Mouse (Mus musculus): ENCODE results near the gene Ikbkg. TPM values are rescaled to one million over a fixed set of nuclear protein-coding genes. Genes with fewer than 3 reads are reported as not detected.
A peak's percentile ranks its signal among the peaks of the same experiment; 100 is the strongest.
"Not testable (repeated sequence)": the region's sequence is repeated elsewhere in the genome, so short reads cannot be mapped to it uniquely, and the experiment has no call there.

The Ikbkg gene
- polyA plus RNA-seq (2012; ENCODE audit: insufficient read depth, low replicate concordance): 16.4 and 19.2 TPM in 2 replicates

DNA sequence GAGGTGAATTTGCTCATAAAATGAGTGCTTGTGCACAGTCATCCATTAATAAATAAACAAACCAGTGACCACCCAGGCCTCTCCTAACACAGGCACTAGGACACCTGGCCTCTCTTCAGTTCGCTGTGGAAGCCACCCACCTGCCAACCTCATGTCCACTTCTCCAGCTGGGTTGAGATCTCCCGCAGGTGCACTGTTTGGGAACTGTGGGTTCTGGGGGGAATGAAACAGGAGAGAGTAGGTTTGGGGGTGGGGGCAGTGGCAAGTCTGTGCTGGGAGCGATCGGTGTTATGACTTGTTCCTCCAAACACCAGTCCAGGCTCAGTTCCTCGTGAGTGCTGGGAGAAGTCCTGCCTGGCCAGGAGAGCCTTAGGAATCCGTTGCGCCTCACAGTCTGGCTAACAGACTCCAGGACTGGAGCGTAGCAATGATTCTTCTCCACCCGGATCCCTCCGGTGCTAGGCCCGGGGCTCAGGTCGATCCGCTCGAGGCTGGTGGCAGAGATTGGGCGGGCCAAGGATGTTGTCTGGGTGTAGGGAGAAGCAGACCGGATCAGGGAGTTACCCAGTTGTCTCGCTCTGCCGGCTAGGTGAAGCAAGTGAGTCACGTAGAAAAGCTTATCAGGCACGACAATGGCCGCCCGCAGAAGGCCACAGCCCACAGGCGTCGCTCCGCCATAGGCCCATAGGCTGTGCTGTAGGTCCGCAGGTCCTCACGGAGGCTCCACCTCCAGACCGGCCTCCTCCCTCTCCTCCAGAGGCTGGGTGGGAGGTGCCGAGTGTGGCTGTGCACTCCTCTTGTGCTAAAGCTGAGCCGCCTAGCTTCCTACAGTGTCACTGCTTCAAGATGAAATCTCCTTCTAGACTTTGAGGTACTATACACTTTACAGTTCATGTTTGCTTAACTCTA, at the start of gene Ikbkg, which contains the start of gene Fam3a:
TSS of gene Ikbkg (plus strand) at position 756 of the 909 bp plus-strand sequence.
TSS of gene Fam3a (minus strand) at position 738 of the 909 bp plus-strand sequence.
- H3K4me3 ChIP-seq (replicated peaks): peak within 1 kb of the TSS; percentile 94
- peaks cover 23% of the 10 kb centered on the region for H3K36me3 ChIP-seq (replicated peaks; ENCODE audit: low read length)
- peaks cover 11% of the 10 kb centered on the region for H3K4me1 ChIP-seq
- peaks cover 12% of the 10 kb centered on the region for H3K9me3 ChIP-seq
- no peak for TF ChIP-seq GATA1 (IDR thresholded peaks at IDR 0.05; ENCODE audit: borderline replicate concordance, low read length)
- TF ChIP-seq FLI1 (IDR thresholded peaks at IDR 0.05; ENCODE audit: low read length): no peak
- H3K27me3 ChIP-seq (replicated peaks): peaks cover 12% of the 10 kb centered on the region

DNA sequence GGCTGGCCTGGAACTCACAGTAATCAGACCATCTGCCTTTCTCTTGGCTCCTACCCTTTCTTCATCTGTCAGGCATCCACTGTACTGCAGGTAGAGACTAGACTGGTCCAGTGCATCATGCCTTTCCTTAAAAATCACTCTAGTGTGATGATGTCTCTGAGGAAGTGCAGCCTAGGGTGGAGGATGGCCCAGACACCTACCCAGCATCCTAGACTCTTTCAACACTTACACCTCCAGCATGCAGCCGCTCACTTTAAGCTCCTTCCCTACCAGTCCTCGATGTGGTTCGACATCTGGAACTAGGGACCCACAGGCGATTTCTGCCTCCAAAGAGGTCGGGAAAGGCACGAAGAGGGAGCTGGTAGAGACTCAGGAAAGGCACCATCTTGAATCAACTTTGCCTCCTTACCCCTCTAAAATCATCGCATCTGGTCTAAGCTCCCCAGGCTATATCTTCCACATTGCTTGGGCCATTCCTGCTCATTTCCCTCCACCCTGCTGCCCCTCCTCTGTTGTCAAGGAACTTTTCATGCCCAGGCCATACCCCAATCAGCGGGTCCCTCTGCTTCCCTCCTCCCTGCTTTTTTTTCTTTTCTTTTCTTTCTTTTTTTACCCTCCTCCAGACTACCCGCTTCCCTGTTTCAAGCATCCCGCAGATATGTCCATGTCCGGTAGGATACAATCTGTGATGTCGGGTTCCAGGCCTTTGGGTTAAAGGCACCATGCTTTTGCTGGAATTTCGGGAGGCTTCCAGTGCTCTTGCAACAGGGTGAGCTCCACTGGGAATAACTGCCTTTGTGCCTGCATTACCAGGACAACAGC, 40.2 kb upstream of the Ikbkg start:
- peaks cover 5% of the 10 kb centered on the region for H3K27me3 ChIP-seq (replicated peaks)
- H3K4me3 ChIP-seq (replicated peaks): peak overlapping the region; percentile 92
- no peaks in the 10 kb centered on the region for H3K9me3 ChIP-seq
- no peaks in the 10 kb centered on the region for H3K36me3 ChIP-seq (replicated peaks; ENCODE audit: low read length)
- peaks cover 6% of the 10 kb centered on the region for H3K4me1 ChIP-seq
- no peak for TF ChIP-seq GATA1 (IDR thresholded peaks at IDR 0.05; ENCODE audit: borderline replicate concordance, low read length)
- no peak for TF ChIP-seq FLI1 (IDR thresholded peaks at IDR 0.05; ENCODE audit: low read length)

DNA sequence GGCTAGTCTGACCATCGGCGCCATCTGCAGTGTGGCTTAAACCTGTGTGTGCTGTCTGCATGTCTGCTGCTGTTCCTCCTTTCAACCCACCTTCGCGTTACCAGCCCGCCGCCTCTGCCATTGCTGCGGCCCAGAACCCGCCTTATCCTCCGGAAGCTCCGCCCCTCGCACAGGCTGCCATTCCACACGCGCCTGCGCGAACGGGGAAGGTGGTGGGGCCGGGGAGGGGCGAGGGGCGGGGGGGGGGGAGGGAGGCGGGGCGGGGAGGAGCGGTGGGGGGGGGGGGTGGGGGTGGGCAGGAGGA, 39.7 kb upstream of the Ikbkg start, which contains the start of gene Lage3:
TSS of gene Lage3 (minus strand) at position 152 of the 304 bp plus-strand sequence.
- H3K27me3 ChIP-seq (replicated peaks): peaks cover 5% of the 10 kb centered on the region
- H3K9me3 ChIP-seq: no peaks in the 10 kb centered on the region
- peak within 1 kb of the TSS; percentile 92 for H3K4me3 ChIP-seq (replicated peaks)
- no peaks in the 10 kb centered on the region for H3K36me3 ChIP-seq (replicated peaks; ENCODE audit: low read length)
- TF ChIP-seq GATA1 (IDR thresholded peaks at IDR 0.05; ENCODE audit: borderline replicate concordance, low read length) (no peak), FLI1 (IDR thresholded peaks at IDR 0.05; ENCODE audit: low read length) (no peak)
- peaks cover 6% of the 10 kb centered on the region for H3K4me1 ChIP-seq

DNA sequence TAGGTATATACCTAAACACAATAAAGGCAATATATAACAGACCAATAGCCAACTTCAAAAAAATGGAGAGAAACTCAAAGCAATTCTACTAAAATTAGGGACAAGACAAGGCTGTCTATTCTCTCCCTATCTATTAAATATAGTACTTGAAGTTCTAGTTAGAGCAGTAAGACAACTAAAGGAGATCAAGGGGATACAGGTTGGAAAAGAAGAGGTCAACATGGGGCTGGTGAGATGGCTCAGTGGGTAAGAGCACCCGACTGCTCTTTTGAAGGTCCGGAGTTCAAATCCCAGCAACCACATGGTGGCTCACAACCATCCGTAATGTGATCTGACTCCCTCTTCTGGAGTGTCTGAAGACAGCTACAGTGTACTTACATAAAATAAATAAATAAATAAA, 36.0 kb upstream of the Ikbkg start:
- H3K4me1 ChIP-seq; H3K27me3 ChIP-seq (replicated peaks); H3K4me3 ChIP-seq (replicated peaks); H3K36me3 ChIP-seq (replicated peaks; ENCODE audit: low read length); H3K9me3 ChIP-seq: not testable (repeated sequence)

DNA sequence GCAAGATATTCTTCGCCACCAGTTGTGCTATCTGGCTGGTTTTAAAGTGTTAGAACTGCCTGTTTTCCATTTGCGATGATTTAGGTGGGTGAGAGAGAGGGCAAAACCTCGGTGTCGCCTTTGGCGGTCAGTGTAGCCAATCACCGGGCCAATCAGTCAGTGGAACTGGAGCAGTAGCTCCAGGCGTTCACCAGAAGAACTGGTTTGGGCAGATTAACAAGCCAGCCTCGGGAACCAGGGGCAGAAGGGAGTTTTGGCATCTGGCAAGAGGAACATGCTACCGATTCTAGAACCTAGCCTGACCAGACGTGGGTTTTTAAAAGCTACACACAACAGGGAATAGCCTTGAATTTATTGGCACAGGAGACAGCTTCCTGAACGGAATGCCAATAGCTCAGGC, 33.9 kb upstream of the Ikbkg start:
- no peaks in the 10 kb centered on the region for H3K4me1 ChIP-seq
- TF ChIP-seq FLI1 (IDR thresholded peaks at IDR 0.05; ENCODE audit: low read length) (no peak), GATA1 (IDR thresholded peaks at IDR 0.05; ENCODE audit: borderline replicate concordance, low read length) (no peak)
- H3K27me3 ChIP-seq (replicated peaks): peaks cover 9% of the 10 kb centered on the region
- H3K36me3 ChIP-seq (replicated peaks; ENCODE audit: low read length): no peaks in the 10 kb centered on the region
- no peaks in the 10 kb centered on the region for H3K9me3 ChIP-seq
- no peak overlapping the region for H3K4me3 ChIP-seq (replicated peaks)

DNA sequence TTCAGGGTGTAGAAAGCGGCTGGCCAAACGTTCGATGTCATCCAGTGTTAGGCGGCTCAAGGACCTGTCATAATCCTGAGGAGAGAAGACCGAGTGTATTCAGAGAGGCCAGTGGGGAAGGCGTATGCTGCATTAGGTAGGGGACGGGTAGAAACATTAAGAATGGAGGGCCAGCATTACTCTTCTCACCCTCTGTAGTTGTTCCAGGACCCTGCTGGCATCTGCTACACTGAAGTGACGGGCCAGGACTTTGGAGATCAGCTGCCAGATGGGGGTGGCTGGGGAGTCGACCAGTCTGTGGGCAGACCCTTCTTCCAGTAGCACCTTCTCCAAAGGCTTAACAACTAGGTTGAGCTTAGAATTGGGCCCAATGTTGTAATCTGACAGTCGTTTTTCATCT, 25.6 kb upstream of the Ikbkg start:
- H3K27me3 ChIP-seq (replicated peaks): peaks cover 19% of the 10 kb centered on the region
- TF ChIP-seq FLI1 (IDR thresholded peaks at IDR 0.05; ENCODE audit: low read length) (no peak), GATA1 (IDR thresholded peaks at IDR 0.05; ENCODE audit: borderline replicate concordance, low read length) (no peak)
- no peaks in the 10 kb centered on the region for H3K9me3 ChIP-seq
- peaks cover 45% of the 10 kb centered on the region for H3K36me3 ChIP-seq (replicated peaks; ENCODE audit: low read length)
- peak overlapping the region; percentile 95 for H3K4me3 ChIP-seq (replicated peaks)
- peaks cover 38% of the 10 kb centered on the region for H3K4me1 ChIP-seq

DNA sequence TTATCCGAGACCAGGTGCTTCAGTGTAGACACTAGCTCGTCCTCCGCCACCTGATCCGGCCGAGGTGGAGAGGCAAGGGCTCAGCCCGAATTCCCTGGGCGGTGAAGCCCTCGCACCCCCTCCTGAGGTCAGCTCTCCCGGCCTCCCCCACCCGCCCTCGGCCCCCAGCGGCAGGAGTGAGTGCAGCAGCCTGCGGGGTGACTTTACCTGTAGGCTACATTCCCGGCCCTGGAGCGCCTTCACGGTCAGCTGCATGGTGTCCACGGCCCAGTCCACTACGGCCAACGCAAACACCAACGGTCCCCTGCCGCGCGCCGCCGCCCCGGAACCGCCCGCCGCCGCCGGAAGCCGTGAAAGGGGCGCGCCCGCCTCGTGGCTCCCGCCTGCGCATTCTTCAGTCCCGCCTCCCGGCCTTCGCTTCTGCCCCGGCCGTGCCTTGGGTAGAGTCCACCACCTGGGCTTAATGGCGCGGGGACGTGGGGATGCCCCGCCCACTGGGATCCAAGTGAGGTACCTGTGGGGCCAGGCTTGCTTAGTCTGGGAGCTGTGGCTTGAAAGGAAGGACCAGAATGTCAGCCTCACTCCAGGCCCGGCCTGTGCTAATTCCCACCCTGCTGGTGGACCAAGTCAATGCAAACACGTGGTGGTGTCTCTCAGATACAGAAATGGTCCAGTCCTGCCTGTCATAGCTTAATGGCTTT, 24.7 kb upstream of the Ikbkg start:
- TF ChIP-seq FLI1 (IDR thresholded peaks at IDR 0.05; ENCODE audit: low read length): no peak
- no peak for TF ChIP-seq GATA1 (IDR thresholded peaks at IDR 0.05; ENCODE audit: borderline replicate concordance, low read length)
- peak overlapping the region; percentile 95 for H3K4me3 ChIP-seq (replicated peaks)
- peaks cover 39% of the 10 kb centered on the region for H3K4me1 ChIP-seq
- no peaks in the 10 kb centered on the region for H3K9me3 ChIP-seq
- H3K36me3 ChIP-seq (replicated peaks; ENCODE audit: low read length): peaks cover 45% of the 10 kb centered on the region
- peaks cover 23% of the 10 kb centered on the region for H3K27me3 ChIP-seq (replicated peaks)

DNA sequence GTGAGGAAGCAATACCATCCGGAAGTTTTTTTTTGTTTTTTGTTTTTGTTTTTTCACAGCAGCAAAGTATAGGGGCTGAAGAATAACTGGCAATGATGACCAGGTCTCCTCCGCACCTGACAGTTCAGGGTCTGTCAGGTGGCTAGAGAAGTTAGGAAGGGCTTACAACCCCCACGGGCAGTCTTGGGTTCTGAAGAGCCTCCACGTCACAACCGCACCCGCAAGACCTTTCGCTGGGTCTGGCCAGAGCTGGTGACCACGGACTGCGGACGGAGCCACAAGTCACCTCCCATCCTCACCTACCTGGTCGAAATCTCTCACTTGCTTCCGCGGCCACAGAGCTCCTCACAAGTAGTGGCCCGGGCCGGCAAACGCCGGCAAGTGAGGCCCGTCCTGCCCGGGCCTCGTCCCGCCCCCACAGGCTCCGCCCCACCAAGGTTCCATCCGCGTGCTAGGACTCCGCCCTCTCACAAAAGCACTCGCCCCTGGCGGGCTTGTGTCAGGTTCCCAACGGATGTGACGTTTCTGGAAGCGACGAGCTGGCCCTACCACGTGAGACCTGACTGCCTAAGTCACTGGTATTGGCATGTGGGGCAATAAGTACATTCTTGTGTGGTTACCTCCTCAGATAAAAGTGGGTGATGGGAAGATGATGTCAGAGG, 20.1 kb upstream of the Ikbkg start, which contains the start of the genes Ubl4a and Slc10a3:
TSS of gene Ubl4a (minus strand) at position 331 of the 662 bp plus-strand sequence.
TSS of gene Slc10a3 (minus strand) at position 462 of the 662 bp plus-strand sequence.
- peaks cover 20% of the 10 kb centered on the region for H3K36me3 ChIP-seq (replicated peaks; ENCODE audit: low read length)
- H3K4me3 ChIP-seq (replicated peaks): peak within 1 kb of the TSS; percentile 96
- no peaks in the 10 kb centered on the region for H3K9me3 ChIP-seq
- TF ChIP-seq FLI1 (IDR thresholded peaks at IDR 0.05; ENCODE audit: low read length) (no peak), GATA1 (IDR thresholded peaks at IDR 0.05; ENCODE audit: borderline replicate concordance, low read length) (no peak)
- peaks cover 10% of the 10 kb centered on the region for H3K27me3 ChIP-seq (replicated peaks)
- peaks cover 20% of the 10 kb centered on the region for H3K4me1 ChIP-seq

DNA sequence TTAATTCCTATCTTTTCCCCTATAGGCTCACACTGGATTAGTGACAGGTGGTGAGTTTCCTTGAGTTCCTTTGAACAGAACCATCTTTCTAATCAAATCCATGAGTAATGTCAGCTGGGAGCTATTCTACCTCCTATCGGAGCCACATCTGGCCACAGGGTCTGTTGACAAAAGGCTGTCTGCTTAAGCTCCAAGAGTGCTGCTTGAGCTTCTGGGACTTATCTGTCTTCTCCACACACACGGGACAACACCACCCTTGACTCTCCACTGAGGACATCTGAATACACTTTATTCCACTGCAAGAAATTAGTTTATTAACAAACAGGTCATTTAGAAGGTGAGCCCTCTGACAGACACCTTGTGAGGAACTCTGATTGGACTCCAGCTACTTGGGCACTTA, 8.6 kb upstream of the Ikbkg start:
- H3K27me3 ChIP-seq (replicated peaks): peaks cover 17% of the 10 kb centered on the region
- no peaks in the 10 kb centered on the region for H3K9me3 ChIP-seq
- H3K4me3 ChIP-seq (replicated peaks): no peak overlapping the region
- TF ChIP-seq GATA1 (IDR thresholded peaks at IDR 0.05; ENCODE audit: borderline replicate concordance, low read length) (no peak), FLI1 (IDR thresholded peaks at IDR 0.05; ENCODE audit: low read length) (no peak)
- H3K4me1 ChIP-seq: no peaks in the 10 kb centered on the region
- H3K36me3 ChIP-seq (replicated peaks; ENCODE audit: low read length): peaks cover 45% of the 10 kb centered on the region

All from megakaryocyte, embryonic 14.5 days (primary cell).